Mouse (Mus musculus): ENCODE measurements around the gene Stpg3.

Gene Stpg3

DNA sequence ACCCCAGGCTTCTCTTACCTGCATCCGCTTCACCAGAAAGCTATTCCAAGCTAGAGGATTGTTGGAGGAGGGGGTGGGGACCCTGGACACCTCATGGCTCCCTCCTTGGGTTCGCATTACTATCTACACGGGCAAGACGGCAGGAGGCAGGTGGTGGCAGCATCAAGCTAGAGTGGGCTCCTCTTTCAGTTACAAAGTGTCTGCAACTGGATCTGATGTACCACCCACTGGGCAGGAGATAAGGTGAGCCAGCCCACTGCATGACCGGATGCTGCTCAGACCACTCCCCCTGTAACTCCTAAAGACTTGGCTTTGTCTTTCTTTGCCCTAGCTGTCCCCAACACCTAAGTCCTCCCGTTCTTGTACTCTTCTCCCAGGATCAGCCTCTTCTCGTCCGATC, 22.2 kb upstream of the Stpg3 start, which contains the start of gene Rnf224:
TSS of gene Rnf224 (minus strand) at position 174 of the 400 bp plus-strand sequence.
- no peak for DNase-seq (ENCODE audit: low read depth, low spot score)

DNA sequence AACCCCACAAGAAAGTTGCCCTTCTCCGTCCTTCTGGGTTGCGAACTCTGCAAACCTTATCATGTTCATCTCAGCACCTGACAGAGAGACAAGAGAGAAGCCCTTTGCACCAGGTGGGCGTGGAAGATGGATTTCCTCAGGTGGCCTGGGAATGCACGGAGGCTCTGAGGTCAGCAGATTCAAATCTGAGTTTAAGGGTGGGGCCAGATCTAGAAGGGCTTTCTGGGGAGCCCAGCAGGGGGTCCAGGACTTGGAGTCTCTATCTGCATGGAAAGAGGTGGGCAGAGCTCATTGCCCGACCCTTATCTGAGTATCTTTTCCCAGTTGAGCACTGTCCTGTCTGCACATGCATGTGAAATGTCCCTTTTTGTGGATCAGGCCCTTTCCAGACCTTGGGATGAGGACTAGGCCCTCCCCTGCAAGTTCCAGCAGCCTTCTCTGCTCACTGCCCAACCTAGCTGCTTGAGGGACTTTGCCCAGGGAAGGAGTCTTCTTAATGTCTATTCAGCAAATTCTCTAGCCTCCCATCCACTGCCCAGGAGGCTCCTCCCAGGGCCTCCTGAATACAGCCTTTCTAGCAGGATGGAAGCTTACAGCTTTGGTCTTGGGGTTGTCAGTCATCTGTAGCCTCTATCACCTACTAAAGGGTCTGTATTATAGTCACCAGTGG, 20.2 kb upstream of the Stpg3 start:
- DNase-seq (ENCODE audit: low read depth, low spot score) = no peak

DNA sequence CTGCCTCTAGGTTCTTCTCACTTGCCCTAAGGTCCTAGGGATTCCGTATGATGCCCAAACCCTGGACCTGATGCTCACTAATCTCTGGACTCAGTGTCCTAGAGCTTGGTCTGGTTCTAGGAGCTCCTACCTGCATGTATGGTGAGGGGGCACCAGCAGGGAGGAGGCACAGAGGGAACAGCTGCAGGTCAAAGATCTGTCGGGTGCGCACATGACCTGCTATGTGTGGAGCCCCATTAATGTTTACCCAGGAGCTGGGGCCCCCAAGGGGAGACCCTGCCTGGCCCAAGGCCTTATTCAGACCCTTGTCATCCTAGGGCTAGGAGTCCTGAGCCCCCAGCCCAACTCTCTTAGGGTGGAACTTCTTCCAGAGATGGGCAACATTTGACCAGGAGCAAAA, 19.6 kb upstream of the Stpg3 start, which contains the start of gene Slc34a3:
TSS of gene Slc34a3 (minus strand) at position 315 of the 400 bp plus-strand sequence.
- no peak for DNase-seq (ENCODE audit: low read depth, low spot score)

DNA sequence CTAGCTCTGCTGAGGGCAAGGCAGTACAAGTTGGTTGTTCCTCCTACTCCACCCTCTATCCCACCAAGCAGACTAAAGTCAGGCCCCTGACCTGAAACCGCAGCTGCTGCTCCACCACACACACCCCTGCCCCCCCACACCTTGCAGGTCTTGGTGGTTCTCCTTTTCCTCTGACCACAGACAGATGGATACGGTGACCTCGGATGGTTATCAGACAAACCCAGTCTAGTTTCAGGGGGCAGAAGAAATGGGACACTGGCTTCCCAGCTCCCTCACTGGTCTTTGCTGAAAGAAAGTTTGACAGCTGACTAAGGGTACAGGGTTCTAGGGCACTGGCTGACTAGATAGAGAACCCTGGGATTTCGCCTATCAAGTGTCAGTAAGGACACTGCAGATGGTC, 19.0 kb upstream of the Stpg3 start:
- DNase-seq (ENCODE audit: low read depth, low spot score) = no peak

DNA sequence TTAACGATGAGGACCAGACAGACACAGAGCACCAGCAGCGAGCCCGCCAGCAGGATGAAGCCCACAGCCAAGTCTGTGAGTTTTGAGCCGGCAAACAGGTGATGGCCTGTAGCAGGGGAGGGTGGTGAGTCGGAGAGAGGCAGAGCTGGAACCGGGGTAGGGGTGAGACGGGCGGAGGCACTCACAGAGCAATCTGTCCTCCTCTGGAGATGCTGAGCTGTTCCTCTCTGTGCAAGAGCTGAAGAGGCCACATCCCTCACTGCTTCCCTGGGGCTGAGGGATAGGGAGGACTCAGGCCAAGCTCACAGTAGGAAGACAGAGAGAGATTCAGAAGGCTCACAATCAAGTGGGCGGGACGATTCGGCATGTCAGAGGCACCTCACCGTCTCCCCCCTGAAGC, 16.6 kb upstream of the Stpg3 start:
- DNase-seq (ENCODE audit: low read depth, low spot score) = no peak

DNA sequence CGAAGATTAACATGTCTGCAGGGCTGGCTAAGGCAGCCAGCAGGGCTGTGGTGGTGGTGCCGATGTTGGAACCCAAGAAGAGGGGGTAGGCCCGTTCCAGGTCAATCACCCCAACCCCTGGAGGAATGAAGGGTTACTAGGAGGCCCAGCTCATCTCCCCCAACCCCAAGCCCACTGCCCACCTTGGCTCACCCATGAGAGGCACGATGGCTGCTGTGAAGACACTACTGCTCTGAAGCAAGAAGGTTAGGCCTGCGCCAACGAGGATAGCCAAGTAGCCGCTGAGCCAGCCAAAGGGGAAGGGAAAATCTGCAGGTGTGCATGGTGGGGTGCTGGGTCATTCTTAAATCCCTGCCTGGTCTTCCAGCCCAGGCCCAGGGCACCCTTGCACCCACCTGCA, 16.1 kb upstream of the Stpg3 start:
- no peak for DNase-seq (ENCODE audit: low read depth, low spot score)

DNA sequence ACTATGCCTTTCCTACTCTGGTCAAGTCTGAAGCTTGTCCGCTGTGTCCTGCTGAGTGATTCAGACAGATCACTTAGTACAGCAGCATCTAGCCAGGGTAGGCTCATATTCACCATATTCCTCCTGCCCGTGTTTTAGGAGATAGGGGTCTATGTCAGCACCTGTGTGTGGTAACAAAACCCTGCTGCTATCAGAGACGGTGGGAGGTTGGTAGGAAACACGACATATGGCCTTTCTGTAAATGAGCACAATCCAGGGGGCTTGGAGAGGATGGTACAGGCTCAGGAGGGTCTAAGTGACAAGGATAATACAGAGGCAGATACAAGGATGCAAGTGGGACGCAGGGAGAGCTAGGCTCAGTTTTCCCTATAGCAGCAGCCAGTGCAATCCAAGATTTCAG, 15.1 kb upstream of the Stpg3 start:
- no peak for DNase-seq (ENCODE audit: low read depth, low spot score)

DNA sequence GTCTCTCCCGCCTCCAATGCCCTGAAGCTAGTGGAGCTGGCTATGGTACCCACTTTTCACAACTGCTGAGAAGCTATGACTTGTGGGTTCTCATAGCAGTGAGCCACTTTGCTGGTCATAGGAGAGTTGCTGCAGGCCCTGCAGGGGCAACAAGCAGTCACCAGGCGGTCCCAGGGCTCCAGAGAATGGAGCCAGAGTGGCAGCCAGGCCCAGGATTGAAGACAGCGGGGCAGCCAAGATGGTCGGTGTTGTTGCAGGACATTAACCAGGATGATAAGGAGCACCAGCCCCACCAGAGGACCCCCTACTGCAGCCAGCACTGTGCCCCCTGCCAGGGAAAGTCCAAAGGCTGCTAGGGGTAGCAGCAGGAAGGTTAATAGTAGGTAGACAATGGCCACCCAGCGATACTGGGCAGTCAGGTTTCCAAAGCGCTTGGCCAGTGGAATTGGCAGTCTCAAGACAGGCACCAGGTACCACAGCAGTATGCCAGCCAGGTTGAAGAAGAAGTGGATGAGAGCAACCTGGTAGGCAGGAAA, 14.6 kb upstream of the Stpg3 start:
- no peak for DNase-seq (ENCODE audit: low read depth, low spot score)

DNA sequence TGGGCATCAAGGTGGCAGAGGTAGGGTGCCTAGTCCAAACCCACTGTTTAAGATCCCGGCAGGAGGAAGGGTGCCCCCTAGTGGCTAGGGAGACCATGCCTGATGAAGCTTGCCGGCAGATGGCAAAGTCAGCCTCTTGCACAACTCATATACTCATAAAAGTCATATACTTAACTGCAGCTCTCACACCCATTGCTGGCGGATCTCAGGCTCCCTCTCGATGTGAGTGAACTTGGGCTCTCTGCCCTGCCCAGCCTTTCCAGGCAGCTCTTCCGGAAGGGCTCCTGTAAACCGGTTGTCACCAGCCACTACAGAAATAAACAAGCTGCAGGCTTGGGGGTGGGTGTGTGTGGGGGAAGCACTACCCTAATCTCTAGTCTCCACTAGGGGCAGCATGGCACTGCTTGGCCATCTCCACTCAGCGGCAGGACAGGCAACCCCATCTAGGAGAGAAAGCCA, 14.0 kb upstream of the Stpg3 start:
- peak; percentile 95 for DNase-seq (ENCODE audit: low read depth, low spot score)

DNA sequence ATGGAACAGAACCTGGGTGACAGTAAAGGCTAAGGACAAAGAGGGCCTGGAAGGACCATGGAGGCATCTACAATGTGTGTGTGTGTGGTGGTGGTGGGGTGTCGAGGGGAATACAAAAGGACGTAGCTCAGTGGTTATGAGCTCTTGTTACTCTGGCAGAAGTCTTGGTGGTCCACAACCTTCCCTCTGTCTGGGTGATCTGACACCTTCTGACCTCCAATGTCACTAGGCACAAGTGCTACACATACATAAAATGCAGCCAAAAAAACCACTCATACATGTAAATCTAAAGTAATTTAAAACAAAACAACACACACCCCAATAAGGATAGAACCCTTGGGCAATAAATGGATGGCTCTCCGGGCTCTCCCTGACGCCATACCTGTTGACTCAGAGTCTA, 13.0 kb upstream of the Stpg3 start:
- no peak for DNase-seq (ENCODE audit: low read depth, low spot score)

DNA sequence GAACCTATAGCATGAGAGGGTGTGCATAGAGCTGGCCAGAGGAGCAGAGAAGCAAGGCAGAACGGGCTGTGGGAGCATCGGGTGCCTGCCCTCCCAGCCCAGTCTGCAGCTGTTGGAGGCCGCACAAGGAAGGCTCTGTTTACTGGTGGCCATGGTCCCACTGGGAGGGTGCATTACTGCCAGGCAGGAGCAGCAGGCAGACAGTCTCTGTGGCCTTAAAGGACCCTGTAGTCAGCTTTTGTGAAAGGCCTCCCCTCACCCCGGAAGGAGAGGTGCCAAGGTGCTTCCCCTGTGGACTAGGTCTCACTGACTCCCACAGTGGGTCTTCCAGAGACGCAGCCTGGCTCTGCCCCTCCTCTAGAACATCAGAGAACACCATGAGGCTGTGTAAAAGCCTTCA, 12.4 kb upstream of the Stpg3 start:
- DNase-seq (ENCODE audit: low read depth, low spot score) = peak; percentile 87

DNA sequence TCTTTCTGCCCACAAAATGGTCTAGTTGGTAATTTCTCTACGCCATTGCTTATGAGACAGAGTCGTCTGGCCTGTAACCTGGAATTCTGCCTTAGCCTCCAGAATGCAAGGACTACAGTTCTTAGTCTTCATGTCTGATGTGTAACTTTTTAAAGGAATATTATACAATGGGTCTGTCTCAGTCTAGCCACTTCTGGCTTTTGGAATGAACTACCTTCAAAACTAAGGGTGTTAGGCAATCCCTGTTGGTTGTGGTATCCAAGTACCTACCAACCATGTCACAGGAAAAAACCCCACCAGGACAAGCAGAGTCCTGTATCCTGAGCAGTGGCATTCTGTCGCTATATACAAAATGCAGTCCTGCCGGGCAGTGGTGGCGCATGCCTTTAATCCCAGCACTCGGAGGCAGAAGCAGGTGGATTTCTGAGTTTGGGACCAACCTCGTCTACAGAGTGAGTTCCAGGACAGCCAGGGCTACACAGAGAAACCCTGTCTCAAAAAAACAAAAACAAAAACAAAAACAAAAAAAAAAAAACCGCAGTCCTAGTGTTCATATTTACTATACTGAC, 11.5 kb upstream of the Stpg3 start:
- no peak for DNase-seq (ENCODE audit: low read depth, low spot score)

DNA sequence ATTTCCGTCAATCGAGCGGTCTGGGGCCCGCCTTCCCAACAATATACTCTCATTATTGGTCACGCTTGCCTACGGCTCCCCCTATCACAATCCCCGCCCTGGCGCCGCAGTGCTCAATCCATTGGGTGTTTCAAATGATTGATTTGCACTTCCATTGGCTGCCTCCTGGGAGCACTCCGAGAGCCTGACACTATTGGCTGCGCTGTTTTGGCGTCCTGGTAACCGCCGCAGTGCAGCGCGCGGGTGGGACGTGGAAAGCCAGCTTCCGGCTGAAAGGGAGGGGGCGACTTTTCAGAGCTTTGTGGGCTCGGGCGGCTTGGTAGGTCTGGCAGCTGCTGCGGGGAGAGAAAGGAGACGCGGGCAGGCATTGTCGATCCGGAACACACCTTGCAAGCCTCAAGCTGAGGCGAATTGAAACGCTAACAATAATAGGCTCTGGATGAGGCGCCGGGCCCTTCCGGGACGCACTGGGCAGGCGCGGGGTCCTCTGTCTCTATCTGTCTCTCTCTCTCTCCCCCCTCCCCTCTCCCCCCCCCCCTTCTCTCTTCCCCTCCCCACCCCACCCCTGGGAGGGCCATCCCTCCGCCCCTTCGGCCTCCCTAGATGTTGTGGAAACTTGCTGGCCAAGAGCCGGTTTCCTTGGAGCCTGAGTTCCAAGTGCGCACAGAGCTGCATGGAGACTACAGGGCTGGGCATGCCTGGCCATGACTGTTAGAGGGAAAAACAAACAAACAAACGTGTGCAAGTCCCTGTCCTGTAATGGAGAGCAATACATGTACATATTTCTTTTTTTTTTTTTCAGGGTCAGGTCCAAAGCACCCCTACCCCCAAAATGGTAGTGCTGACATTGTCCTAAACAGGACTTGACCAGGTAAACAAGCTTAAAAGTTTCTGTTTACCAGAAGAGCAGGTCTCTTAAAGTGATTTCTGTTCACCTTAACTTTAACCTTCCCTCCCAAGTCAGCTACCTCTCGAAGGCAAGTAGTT, 10.6 kb upstream of the Stpg3 start:
- DNase-seq (ENCODE audit: low read depth, low spot score) = peak; percentile 100

DNA sequence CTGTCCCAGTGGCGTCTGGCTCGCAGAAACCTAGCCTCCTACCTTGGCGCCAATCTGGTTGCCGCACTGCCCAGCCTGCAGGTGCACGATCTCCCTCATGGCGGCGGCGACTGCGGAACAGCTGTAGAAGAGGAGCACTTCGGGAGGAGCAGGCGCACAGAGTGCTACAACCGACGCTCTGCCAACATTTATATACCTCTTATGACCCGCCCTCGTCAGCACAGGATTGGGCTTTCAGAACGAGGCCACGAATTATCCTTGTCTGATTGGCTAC, 10.0 kb upstream of the Stpg3 start, which contains the start of gene Tubb4b:
TSS of gene Tubb4b (minus strand) at position 211 of the 274 bp plus-strand sequence.
- no peak for DNase-seq (ENCODE audit: low read depth, low spot score)

DNA sequence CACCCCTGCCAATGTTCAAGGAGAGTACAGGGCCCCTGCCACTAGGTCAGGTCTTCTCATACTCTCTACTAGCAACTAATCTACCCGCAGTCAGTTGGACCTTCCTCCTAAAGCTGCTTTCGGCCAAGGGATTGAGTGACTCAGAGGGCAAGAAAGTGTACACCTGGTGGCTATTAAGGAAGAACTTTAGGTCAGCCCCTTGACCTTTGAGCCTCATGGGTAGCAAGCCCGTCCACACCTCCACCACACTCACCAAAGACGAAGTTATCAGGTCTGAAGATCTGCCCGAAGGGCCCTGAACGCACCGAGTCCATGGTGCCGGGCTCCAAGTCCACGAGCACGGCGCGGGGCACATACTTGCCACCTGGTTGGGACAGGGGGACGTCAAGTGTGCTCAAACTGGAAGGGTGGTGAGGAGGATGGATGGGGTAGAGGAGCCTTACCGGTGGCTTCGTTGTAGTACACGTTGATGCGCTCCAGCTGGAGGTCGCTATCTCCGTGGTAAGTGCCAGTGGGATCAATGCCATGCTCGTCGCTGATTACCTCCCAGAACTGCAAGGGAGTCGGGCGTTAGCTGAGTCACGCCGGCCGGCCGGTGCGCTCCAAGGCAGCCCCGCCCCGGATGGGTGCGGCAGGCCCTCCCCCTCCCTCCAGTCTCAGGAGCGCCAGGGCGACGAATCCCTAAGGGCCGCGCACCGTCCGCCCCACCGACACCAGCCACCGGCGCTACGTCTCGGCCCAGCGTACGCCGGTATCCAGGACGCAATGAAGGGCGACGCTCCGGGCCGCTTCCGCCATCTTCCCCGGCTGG, 9.4 kb upstream of the Stpg3 start:
- peak; percentile 86 for DNase-seq (ENCODE audit: low read depth, low spot score)

DNA sequence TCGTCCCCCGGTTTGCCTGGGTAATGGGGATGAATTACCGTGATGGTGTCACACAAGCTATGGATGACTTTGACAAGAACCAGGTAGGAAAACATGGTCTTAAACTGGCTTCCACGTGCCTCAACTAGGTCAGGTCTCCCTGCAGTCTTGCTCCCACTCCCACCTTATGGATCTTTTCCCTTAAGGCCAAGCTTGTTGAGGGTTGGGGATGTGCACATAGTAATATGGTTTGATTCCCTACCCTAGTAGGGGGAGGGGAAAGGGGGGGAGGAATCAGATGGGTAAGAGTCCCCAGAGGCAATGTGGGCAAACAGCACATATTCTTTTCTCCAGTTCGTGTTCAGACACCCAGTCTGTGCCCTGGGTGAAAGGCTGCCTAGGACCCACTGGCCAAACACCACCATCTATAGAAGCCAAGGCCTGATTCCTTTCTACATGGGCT, 6.9 kb upstream of the Stpg3 start:
- no peak for DNase-seq (ENCODE audit: low read depth, low spot score)

DNA sequence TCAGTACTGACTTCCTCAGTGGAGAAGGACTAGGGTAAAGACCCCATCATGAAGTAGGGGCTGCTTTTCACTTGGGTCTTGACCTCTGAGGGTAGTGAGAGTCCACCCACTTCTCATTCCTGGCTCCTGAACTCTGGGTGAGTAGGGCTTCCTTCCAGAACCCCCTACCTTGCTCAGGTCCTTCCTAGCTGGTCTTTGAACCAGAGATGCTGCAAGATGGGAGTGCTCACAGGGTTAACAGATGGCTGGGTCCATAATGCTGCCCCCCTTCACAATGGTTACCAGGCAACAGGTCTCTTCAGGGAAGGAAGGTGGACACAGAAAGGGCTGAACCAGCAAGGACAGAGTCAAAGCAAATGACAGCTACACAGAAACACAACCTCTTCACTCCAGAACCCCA, 4.0 kb upstream of the Stpg3 start, which contains the start of gene Fam166a:
TSS of gene Fam166a (plus strand) at position 301 of the 400 bp plus-strand sequence.
- no peak for DNase-seq (ENCODE audit: low read depth, low spot score)

DNA sequence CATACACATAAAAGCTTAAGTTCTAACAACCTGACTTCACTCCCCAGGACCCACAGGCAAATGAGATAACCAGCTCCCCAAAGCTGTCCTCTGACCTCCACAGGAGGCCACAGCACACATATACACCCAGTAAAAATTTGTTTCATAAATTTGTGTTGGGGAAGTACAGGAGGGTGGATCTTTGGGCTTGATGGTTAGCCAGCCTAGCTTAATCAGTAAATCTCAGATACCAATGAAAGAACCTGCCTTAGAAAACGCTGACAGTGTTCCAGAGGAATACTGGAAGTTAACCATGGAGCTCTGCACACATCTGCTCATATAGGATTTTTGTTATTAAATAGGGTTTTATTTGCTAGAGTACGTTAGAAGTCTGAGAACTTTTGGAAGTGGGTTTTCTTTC, 3.2 kb upstream of the Stpg3 start:
- DNase-seq (ENCODE audit: low read depth, low spot score) = no peak

DNA sequence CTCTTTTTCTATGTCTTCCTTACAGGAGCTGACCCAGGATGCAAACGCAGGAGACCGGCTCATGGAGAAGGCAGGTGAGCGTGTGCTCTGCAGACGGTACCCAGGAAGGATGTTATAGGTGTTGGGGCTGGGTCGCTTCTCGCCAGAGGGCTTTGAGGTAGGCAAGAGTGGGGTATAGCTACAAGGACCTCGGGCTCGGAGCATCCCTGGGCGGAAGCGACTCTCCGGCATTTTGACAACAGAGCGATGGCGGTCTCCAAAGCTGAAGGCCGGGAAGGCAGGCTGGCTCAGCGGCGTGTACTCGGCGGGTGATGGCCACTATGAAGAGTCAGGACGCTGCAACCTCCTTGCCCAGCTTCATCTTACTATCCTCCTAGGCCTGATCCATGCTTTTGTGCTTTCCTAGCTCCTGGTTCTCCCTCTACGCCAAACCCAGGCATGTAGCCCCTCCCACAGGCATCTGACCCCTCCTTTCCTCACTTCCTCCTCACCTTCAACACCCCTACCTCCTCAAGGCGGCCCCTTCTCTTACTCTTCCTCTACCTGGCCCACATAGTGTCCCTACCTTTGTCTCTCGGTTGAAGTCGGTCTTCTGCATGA, 1.1 kb downstream of the Stpg3 start:
- DNase-seq (ENCODE audit: low read depth, low spot score) = no peak

DNA sequence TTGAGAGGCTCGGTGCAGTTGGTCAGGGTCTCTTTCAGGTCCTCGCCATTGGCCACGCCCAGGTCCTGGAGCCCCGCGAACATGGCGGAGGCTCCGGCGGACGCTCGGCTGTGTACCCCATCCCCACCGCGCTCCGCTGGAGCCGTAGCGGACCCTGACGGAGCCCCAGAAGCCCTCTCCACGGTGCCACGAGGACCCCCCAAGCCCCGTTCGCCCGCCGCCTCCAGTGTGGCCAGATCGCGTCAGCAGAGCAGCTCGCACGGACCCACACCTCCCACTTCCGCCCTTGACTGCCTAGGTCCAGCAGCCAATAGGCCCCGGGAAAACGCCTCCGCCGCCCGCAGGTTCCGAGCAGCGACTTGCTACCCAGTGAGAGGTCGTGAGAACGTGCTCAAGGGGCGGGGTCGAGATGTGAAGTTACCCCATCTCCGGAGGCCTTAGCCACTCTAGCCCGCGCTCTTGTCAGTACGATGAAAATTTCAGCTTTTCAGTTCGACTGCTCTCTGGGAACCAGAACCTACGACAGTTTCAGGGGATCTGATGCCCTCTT, 3.2 kb downstream of the Stpg3 start, which contains the start of gene Nelfb:
TSS of gene Nelfb (minus strand) at position 369 of the 550 bp plus-strand sequence.
- peak; percentile 94 for DNase-seq (ENCODE audit: low read depth, low spot score)
